Mouse (Mus musculus) cerebellum, adult 8-10 months (tissue): Measurements from ENCODE around the gene Rgcc.

Experiments
- DNase-seq: peaks from one replicate; pipeline ENCODE4 v3.0.0; 2022

The Rgcc gene

DNA sequence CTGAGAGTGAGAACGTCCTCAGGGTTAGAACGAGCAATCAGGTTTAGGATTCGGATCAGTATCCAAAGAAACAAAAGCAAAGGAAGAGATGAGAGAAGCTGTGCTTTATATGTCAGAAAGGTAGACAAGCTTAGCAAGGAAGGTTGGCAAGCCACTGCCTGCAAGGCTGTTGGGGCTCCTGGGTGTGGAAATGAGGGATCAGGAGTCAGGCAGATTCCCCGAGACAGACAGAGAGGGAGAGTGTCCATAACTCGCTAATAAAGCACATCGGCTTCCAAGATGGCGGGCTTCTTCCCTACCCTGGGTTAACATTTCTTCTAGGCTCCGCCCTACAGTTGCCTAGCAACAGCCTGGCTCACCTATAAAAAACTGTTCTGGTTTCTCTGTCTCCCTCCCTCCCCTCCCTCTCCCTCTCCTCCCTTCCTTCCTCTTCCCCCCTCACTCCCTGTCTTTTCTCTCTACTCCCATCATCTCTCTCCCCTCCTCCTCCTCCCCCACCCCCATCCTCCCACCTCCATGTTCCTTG lies 25.5 kb downstream of the Rgcc start:
- DNase-seq, result no peak

DNA sequence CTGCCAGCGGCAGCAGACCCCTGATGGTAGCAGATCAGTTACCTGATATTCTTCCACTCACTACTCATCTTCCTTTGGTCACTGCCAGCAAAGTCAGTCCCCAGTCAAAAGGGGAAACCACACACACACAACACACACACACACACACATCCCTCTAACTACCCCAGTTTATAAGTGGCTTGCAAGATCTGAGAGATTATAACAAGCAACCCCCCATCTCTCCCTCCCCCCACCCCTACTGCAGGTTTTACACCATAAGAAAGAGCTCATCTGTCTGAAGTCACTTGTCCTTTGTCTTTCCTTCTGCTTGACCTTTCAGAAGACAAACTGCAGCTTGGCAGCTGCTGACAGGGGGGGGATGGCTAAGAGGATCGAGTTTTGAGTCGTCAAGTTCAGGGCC lies 26.0 kb downstream of the Rgcc start:
- no peak for DNase-seq

DNA sequence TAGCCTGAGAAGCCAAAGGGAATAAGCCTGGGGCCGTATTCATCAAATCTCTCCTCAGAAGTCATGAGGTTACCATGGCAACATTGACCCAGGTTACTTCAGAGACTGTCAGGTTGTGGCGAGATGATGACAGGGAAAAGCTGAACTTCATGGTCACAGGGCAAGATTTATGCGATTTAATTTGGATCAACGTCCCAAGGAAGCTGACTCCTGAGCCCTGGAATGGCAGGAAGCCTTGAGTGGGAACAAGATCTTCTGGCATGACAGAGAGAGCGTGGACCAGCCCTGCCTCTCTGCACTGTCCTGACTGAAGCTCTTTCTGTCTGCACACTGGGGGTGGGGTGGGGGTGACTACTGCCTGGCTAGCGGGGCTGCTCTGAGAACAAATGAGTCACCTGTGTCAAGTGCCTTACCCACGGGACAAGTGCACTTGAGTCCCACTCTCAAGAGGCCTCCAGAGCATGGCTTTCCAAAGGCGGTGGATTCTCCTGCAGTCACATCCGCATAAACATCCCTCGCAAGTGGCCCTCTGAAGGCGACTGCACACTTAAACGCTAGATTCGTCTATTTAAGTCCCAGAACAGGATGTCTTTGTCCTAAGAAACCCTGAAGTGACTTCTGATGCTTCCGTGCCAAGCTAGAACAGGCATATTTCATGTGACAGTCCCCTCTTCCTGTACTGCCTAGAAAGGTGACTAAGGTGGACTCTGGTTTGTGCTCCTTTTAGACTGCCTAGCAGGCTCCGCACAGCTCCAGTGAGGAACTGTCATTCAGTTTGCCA lies 27.6 kb downstream of the Rgcc start:
- no peak for DNase-seq

DNA sequence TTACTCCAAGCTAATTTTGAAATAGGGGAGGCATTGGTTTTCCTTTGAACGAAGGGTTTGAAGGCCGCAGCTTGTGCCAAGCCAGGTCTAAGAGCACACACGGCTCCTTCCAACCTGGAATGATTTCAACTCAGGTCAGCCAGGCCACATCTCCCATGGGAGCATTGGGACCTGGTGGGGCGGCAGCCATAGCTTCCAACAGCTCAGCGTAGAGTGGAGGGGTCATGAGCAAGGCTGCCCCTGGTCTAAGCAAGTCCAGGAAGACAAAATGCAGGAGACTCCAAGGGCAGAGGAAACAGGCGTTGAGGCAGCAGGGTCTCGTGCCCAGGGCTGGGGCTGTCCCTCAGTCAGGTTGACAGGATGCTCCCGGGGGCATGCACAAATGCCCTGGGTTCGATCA lies 28.5 kb downstream of the Rgcc start:
- DNase-seq, result no peak

DNA sequence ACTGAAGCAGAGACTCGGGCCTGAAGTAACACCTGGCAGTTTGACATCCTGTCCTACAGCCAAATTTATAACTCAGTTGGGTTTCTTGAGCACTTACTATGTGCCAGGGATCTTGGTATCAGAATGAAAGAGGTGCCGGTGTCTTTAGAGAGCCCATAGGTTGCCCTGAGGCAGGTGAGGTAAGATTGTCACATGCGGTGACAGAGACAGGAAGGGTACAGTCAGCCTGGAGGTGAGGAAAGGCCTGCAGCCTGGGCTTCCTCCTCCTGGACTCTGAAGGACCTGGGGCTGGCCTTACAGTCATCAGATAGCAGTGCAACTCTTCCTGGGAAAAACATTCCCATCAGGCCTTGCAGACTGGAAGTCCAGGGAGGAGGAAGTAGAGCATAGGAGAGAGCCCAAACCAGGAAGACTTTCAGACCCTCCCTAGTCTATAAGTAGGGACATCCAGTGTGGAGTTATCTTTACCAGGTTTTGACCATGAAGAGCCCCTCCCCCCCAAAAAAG lies 29.2 kb downstream of the Rgcc start:
- no peak for DNase-seq

DNA sequence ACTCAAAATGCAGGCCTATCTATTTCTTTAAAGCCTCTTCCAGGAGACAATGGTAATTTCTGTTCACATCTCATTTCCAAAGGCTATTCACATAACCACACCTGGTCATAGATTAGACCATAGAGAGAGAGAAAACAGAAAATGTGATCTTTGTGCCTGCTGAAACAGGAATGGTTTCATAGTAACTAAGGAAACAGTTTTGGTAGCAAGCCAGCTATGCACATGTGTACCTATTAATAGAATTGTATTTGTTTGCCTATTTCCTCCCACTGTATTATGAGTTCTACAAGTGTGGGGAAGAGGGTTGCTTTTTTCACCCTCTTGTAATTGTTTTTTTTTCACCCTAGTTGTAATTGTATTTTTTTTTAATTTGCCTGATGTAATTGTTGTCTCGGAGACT lies 31.9 kb downstream of the Rgcc start:
- no peak for DNase-seq

DNA sequence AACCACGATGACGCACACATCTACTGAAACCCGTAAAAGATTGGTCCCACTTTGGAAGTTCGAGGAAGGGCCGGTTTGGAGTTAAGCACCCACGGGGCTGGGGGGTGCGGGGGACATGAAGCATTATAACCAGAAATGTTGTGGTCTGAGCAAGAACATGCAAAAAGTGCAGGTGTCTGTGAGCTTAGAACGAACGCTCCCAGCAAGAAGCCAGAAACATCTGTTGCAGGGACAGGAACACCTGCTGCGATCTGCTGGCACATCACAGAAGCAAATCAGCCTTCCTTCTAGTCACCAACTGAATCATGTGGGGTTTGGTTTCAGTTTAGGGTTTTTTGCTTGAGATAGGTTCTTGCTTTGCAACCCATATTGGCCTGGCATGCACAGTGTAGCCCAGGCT lies 33.6 kb downstream of the Rgcc start:
- no peak for DNase-seq

DNA sequence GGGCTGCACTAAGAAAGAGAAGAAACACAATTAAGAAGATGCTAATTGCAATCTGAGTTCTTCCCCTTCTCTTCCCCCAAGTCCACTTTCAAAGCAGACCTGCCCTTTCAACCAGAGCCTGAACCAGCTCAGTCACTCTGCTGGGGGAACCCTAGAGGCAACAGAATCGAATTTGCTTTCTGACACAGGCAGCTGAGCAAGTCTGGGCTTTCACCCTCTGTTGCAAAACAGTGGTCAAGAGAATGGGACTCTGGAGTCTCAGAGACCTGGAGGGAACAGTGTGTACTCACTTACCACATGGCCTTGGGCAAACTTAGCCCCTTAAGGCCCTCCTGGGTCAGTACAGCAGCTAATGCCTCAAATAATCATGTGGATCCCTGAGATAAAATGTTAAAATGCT lies 34.1 kb downstream of the Rgcc start:
- no peak for DNase-seq

DNA sequence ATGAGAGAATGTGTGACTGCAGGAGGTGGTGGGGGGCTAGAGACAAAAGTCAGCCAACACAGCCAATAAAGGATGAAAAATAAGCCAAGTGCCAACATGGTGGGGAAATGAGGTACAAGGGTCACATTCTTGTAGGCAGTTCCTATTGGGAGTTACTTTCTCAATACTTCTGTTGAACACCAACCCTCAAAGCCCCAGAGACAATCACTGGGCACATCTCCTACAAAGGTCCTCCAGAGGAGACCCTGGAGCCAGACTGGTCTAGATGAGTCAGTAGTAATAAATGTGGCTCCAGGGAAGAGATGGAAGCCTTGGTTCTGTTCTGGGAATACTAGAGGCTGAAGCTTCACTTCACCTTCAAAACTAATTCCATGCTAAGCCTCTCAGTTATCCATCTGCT lies 35.0 kb downstream of the Rgcc start:
- no peak for DNase-seq

DNA sequence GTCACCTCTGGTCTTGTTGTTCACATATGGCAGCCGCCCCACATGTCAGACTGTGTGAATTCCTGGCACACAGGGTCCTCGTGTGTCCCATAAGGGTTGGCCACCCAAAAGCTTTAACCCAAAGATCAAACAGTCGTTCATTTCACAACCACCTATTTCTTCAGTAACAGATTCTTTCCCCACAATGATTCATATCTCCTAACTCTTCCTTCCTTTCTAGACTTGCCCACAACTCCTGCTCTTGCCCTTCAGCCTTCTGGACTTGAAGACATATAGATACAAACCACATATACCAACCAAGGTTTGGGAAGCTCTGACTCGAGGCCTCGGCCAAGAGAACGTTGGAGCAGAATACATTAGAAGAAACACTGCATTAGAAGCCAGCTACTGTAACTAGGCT lies 35.7 kb downstream of the Rgcc start:
- DNase-seq, result no peak

DNA sequence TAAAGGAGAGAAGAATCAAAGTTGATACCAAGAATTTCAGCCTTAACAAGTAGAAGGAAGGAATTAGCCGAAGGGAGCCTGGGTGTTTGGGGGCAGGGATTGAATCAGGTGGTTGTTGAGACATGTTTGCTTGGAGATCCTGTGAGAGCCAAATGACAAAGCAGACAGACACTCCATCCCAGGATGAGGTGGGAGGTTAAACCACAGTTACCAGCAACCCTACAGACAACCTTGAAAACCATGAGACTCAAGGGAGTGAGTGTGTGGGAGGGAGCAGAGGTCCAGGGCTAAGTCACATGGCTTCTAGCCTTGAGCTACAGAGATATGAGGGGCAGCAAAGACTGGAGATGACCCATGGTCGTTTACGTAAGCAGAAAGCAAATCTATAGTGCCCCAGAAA lies 38.1 kb downstream of the Rgcc start:
- DNase-seq, result no peak

DNA sequence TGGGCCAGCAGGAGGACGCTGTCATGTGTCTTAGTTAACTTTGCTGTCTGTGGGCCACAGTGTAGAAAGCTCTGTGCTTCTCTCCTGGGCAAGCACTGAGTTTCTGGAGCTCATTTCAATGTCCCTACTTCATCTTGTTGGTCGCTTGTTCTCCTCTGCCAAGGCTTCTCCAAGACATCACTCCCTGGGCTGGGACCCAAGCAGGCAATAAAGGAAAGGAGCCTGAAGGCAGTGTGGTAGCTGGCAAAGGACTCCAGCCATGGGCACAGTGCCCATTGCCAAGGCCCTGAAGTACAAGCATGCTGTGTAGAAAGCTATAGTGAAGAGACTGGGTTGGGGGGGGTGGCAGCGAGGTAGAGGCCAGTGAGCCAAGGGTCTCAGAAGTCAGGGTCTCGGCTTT lies 38.8 kb downstream of the Rgcc start:
- DNase-seq, result peak; percentile 19

DNA sequence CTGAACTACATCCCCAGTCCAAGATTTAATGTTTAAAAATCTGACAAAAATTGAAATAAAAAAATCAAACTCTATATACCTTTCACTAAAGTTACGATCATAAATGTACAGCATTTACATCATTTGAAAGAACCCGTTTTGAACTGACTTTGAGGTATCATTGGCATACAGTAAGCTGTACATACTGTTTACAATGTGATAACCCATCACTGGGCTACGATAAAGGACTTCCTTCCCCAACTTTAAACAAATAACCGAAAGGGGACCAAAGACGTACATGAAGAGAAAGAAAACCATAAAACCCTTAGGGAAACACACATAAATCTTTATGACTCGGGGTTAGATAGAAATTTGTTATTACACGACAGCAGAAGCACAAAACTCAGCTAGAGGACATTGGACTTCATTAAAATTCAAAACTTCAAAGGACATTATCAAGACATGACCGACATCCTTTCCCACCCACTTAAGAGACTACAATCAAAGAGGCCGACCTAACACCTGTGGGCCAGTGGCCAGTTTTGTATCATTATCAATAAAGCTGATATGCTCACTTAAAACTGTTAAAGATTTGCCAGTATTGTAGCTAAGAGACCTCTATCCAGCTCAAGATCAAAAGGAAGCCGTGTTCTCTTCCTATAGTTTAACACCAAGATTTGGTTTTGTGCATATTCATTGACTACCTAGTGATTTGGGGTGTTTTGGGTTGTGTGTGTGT lies 42.2 kb downstream of the Rgcc start:
- no peak for DNase-seq

DNA sequence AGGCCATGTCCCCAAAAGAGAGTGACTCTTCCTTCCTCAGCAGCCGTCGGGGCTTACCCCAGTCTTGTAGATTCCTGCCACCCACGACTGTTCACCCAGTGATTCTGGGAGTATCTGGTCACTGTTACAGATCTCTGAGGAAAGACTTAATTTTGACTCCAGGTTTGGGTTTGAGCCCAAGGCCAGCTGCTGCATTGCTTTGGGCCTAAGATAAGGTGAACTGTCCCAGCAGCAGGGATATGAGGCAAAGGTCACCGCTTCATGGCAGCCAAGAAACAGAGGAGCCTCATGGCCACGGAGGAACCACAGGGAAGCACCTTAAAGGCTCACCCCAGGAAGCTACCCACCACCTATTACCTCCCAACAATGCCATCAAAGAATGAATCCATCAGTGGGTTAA lies 44.8 kb downstream of the Rgcc start:
- DNase-seq, result no peak

DNA sequence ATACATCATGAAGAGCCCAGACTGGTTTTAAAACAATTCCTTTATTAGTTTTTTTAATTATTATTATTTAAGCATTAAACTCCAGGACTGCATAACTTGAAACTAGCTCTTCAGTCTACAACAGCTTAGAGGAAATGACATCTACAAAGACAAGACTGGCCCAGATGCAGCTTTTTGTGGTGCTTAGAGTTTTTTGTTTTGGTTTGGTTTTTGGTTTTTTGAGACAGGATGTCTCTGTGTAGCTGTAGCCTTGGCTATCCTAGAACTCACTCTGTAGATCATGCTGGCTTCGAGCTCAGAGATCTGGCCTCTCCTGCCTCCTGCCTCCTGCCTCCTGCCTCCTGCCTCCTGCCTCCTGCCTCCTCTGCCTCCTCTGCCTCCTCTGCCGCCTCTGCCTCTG lies 45.7 kb downstream of the Rgcc start:
- DNase-seq, result no peak

DNA sequence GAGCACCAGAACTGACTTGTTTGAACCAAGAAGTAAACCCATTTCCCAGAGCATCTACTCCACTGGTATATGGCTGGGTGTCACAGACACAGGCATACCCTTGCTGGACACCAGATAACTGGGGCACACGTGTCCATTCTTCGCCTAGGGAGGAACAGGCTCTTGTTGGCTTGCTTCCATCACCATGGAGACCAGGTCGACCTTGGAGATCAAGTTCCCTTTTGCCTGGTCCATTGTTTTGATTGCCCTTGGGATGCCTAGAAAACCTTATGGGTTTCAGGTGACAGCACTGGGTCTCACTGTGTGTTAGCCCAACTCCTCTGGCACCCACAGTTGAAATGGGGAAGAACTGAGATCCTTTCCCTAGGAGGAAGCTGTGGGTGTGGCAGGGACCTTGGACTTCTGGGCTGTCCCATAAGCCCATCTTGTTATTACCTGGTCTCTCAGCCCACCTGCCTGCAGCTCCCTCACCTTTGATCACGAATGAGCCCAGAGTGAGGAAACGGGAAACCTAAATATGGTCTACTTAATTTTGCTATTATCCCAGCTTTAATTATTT lies 49.6 kb downstream of the Rgcc start:
- DNase-seq, result no peak

DNA sequence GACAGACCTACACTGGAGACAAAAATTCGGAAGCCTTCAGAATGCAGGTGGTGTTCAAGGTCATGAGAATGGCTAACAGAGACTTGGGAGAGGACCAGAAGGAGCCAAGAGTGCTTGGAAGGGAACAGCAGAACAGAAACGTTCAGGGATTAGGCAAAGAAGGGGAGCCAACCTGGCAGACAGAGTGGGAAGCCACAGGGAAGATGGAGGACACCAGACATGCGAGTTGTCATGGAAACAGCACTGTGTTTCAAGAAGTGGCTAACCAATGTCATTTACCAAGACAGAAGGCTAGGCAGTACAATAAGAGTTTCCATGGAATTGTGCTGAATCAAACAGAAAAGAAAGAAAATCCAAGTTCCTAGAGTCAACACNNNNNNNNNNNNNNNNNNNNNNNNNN lies 56.9 kb downstream of the Rgcc start:
- no peak for DNase-seq

DNA sequence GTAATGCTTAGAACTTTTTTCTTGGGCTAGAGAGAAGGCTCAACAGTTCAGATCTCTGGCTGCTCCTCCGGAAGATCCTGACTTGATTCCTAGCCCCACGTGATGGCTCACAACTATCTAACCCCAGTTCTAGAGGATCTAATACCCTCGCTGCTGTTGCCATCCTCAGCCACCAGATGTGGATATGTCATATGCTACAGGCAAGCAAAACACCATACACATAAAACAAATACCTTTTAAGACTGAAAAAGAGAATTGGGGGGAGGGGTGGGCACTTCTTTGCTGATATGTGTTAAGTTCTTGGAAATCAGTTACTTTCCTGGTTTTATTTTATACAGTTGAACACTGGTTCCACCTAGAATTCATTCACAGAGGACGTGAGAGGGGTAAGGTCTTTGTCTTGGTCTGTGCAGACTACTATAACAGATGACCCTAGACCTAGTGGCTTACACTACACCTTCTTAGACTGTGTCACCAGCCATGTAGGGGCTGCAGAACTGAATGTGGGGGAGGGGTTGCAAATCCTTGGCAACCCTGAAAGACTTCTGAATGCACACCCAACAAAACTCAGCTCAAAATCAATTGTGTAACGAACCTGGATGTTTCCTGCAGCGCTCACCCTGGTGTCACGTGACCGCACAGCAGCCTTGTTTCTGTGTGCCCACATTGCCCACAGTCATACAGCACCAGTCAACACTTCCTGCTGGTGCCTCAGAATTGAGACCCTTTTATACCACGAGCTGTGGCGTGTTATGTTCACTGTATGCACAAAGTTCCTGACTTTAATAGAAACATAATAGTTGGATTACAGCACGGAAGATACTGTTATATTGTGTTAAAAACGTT lies 58.2 kb downstream of the Rgcc start:
- no peak for DNase-seq

DNA sequence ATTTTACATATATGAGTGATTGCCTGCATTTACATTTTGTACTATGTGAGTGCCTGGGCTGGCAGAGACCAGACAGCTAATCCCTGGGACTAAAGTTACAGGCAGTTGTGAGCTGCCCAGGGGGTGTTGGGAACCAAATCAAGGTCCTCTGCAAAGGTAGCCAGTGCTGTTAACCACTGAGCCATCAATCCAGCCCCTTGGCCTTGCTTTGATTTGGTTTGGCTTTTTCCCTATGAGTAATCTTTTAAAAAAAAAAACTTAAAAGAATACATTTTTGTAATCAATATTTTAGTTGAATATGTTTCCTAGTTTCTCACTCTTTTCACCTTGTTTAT lies 59.1 kb downstream of the Rgcc start:
- DNase-seq, result no peak

DNA sequence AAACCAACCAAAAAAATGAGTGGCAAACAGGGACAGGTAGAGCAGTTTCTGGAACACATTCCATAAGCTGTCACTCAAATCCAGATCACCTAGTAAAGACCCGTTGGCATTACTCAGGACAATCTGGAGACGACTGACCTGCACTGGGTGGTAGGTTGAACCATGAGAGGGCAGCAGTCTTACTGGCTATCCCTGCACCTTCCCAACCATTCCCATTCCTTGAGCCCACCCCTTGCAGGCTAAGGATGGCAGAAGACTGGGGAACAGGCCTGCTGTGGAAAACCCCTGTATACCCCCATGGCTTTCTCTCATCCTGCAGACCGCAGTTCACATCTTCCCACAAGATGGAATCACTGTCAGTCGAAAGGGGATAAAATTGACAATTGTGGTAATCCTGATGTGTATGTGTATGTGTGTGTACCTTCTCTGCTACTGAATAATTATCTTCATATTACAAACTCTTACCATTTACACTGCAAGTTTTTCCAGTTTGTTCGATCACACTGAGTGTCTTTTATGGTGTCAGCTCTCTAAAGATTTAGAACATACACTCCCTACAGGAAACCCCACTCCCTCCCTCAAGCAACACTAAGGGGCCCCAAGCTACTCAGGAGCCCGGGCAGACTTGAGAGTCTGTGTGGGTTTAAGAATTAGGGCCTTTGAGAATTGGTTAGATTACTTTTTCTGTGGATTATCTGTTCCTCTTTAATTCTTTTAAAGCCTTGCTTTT lies 59.6 kb downstream of the Rgcc start:
- DNase-seq, result no peak

DNA sequence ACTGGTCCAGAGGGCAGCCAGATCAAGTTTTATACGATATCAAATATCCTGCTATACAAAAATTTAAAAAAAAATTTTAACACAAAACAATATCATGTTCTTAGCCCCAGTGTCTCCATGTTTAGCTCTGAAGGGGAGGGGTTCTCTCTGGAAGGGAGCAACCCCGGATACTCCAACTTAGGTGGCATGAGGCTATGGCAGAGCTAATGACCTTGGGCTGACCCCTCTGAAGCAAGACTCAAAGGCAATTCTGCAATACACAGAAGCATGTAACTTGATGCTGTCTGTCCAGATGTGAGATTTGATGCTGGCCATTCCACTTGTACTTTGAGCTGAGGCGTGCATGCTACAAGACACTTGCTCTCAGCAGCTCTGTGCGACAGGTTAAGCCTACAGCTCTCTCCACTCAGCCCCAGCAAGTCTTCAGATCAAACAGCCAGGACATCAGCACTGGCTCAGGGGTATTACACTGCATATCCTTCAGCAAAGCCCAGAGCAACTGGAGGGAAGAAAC lies 60.3 kb downstream of the Rgcc start:
- no peak for DNase-seq

DNA sequence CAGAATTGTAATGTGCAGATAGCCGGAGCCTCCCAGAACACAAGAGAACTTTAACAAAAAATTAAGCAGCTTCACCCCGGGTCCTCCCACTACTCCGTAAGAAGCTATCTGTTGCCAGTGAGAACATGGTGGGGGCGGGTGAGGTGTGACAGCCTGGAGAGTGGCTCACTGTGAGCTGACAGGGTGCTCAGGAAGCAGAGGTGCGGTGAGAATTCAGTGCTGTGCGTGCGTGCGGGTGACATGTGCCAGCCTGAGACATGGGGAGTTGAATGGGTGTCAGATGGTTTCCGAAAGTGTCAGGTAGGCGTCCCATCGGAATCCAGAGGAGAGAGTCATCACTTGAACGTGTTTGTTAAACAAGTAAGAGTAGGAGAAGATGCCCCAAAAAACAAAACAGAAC lies 62.0 kb downstream of the Rgcc start:
- DNase-seq, result no peak
